Mouse (Mus musculus) CH12F3 (cell line): ENCODE data around the gene Thsd7b.
"Not testable (repeated sequence)": the region's sequence is repeated elsewhere in the genome, so short reads cannot be mapped to it uniquely, and the experiment has no call there.

Experiments used
- in situ Hi-C: fragments of 300-500 bp; cut with MboI; formaldehyde crosslinking; loops from 2 replicates; pipeline ENCODE4 v1.14.3; 2020; ENCODE audit warnings: low sequenced_read_pairs

Thsd7b gene

DNA sequence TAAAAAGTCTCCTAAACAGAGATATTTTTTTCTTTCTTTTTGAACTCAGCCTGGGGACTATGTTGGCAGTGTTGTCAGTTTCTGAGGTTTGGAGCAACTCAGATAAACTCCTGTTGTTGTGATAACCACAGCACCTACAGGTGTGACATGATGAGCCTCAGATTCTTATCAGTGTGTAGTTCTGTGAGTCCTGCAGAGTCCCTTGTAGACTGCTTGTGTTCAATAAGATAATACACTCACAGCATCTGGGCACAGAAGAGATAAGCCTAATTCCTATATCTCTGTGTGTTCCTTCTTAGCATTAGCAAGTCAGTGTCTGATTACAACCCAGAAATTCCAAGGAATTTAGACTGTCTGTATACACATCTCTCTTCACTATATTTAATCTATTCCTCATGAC, 789.0 kb downstream of the Thsd7b start:
- in situ Hi-C loops = no loop called here

- in situ Hi-C loops = no loop called here
These were observed 793.3 kb downstream of the Thsd7b start for GRCm38 (mm10) chr1:130066193-130066959.

DNA sequence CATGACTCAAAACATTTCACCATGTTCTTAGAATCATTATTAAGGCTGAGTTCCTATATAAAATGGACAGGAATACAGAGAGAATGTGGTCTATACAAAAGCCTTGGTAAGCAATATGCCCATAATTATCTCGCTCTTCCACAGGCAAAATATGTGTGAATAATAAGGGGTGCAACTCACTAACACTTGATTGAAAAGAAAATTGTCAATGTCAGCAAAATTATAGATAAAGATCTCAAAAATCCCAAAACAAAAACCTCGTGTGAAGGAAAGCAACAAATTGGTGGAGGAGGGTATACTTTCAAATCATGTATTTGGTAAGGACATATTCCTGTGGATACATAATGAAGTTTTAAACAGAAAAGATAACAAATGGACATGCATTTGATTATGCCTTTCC, 810.7 kb downstream of the Thsd7b start:
- in situ Hi-C loops = no loop called here

GRCm38 (mm10) chr1:130085207-130085606, 812.1 kb downstream of the Thsd7b start:
- in situ Hi-C loops = no loop called here

GRCm38 (mm10) chr1:130085910-130086309, 812.8 kb downstream of the Thsd7b start:
- in situ Hi-C loops = no loop called here

DNA sequence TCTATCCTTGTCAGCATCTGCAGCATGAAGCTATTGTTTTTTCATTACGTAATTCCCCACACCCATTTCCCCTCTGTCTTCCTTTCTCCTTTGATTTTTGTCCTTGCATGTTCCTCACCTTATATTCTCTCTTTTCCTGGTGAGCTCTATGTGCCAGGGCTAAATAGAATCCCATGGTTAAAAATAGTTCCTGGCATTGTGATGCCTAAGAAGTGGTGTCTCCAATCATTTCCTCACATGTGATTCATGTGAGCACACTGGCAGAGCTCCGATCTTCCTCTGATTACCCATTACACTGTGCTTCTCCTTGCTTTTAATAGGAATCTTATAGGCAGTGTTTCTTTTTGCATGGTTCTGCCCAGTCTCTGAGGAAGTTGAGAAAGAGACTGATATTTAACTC, 826.1 kb downstream of the Thsd7b start:
- in situ Hi-C loops = no loop called here

DNA sequence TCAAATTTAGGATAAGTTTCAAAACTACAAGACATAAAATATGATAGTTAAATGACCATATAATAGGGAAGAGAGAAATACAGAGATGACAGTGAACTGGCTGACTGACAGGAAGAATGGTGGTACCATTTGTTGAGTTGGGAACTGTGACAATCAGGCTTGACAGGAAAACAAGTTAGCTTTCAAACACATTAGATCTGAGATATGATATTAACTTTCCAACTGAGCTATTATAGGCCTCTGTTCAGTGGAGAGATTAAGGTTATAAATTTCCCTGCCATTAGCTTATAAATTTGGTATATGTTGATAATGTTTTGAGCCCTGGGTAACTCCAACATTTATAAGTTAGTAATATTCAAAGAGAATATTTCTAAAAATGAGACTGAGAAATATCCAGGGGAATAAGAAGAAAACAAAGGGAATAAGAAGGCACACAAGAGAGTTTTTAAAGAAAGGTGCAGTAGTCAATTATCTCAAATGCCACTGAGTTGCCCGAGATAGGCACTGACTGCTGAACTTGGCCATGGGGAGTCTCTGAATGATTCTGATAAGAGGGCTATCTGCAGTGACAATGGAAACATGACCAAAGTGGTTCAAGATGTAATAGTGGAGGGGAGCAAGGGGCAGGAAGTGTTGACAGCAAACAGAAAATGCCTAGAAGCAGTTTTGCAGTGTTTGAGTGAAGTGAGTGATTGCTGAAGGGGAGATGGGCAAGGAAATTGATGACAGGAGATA, 839.6 kb downstream of the Thsd7b start:
- in situ Hi-C loops = no loop called here

DNA sequence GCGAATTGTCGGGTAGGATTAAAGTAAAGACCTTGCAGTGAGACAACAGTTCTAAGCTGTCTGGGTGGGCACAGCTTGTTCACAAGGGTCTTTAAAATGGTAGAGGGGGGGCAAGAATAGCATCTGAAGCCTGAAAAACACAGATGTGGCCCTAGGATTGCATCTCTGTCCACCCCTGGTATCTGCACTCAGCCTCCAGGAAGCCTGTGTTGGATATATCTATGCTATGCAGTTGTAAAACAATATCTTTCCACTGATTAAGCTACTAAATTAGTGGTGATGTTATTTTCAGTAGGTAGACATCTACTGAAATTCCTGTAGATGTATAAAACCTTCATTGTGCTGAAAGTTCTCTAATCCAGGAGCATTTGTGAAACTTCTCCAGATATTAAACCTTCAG, 840.4 kb downstream of the Thsd7b start:
- in situ Hi-C loops = no loop called here

- in situ Hi-C loops = no loop called here
These were observed 857.8 kb downstream of the Thsd7b start for GRCm38 (mm10) chr1:130130901-130131300.

- in situ Hi-C loops = no loop called here
These were observed 893.1 kb downstream of the Thsd7b start for GRCm38 (mm10) chr1:130166187-130166586.

- in situ Hi-C loops = no loop called here
These were observed 894.2 kb downstream of the Thsd7b start for GRCm38 (mm10) chr1:130167260-130167659.

GRCm38 (mm10) chr1:130169875-130170274, 896.8 kb downstream of the Thsd7b start:
- in situ Hi-C loops = no loop called here

DNA sequence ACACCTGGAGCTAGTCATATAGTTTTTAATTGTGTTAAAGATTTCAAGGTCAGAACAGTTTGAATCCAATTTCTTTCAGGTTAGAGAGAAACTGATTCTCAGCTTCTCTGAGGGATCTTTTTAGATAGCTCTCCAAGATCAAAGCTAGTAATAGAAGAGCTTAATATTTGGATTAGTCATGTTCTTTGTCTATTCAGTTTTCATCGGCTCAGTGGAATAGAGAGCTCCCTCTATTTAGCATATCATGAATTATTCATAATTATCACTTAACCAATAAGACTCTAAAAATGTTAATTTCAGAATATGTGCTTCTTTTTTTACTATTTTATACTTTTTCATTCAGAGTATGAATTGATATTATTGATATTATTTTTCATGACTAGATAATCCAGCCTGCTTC, 897.2 kb downstream of the Thsd7b start:
- in situ Hi-C loops = no loop called here

- in situ Hi-C loops = not testable (repeated sequence)
These were observed 913.7 kb downstream of the Thsd7b start for GRCm38 (mm10) chr1:130186836-130187235.

GRCm38 (mm10) chr1:130192190-130193028, 919.3 kb downstream of the Thsd7b start:
- in situ Hi-C loops = no loop called here

GRCm38 (mm10) chr1:130217404-130217803, 944.3 kb downstream of the Thsd7b start:
- in situ Hi-C loops = no loop called here

GRCm38 (mm10) chr1:130222904-130223303, 949.8 kb downstream of the Thsd7b start:
- in situ Hi-C loops = no loop called here

- in situ Hi-C loops = no loop called here
These were observed 972.5 kb downstream of the Thsd7b start for GRCm38 (mm10) chr1:130245563-130245962.

- in situ Hi-C loops = not testable (repeated sequence)
These were observed 973.2 kb downstream of the Thsd7b start for GRCm38 (mm10) chr1:130246264-130246663.

DNA sequence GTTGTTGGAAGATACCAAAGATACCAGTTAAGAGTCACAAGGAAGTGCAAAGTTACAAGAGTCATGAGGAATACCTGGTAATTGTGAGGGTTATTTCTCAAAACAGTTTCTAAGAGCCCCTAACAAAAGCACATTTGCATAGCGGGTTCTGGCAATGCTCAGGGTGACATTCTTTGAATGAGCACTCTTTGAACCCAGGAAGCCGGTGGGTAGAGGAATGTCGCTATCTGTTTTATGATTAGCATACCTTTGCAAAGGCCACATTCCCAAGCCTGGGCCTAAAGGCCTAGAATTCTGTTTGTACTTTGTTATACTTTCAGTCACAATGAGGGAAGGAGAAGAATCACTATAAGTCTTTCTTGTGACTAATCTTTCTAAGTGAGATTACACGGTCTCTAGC, 973.8 kb downstream of the Thsd7b start:
- in situ Hi-C loops = not testable (repeated sequence)

DNA sequence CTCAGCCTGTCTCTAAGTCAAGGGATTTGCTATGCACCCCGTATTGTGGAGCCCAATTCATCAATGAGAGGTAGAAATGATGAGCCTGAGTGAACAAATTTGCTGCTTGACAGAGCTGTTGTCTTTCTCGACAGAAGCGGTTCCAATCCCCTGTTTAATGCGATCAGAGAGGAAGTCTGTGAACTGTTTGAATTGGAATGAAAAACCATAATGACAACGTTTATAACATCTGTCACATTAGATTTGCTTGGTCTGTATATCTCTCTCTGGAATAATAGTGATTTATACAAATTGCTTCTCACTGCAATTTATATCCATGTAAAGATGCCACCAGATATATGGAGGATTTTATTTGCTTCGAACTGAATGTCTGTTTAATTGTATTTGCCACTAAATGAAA, 988.9 kb downstream of the Thsd7b start:
- in situ Hi-C loops = no loop called here
